Mouse (Mus musculus) limb, embryonic 11.5 days (tissue): ENCODE data around the gene Phlpp1. TPM values are rescaled to one million over a fixed set of nuclear protein-coding genes. Genes with fewer than 3 reads are reported as not detected.

ENCODE experiments used
- ATAC-seq: fragments of 200-750 bp; cut with Nextera tagmentation; 2 replicates; pipeline ENCODE4 v1.8.0; 2017; ENCODE audit warnings: low read depth; ENCODE audit not compliant: insufficient number of reproducible peaks, low FRiP score, low TSS enrichment
- DNase-seq: peaks from one replicate; pipeline ENCODE4 v3.0.0-alpha.2; 2015; ENCODE audit warnings: low spot score
- H3K27ac ChIP-seq: fragments of 300-500 bp; sonication (generic); replicated peaks from 2 replicates; pipeline ENCODE4 v1.5.1; 2014; ENCODE audit warnings: low read depth, mild to moderate bottlenecking, low read length
- H3K27me3 ChIP-seq: fragments of 300-500 bp; sonication (generic); 2 replicates; pipeline ENCODE4 v1.6.1; 2014; ENCODE audit warnings: mild to moderate bottlenecking, low read length, mixed read lengths; ENCODE audit not compliant: control insufficient read depth, insufficient read depth
- H3K36me3 ChIP-seq: fragments of 300-500 bp; sonication (generic); 2 replicates; pipeline ENCODE4 v1.6.1; 2014; ENCODE audit warnings: mild to moderate bottlenecking, low read length, moderate library complexity, mixed read lengths; ENCODE audit not compliant: control insufficient read depth, insufficient read depth
- H3K4me1 ChIP-seq: fragments of 300-500 bp; sonication (generic); 2 replicates; pipeline ENCODE4 v1.6.1; 2014; ENCODE audit warnings: low read length, mixed read lengths; ENCODE audit not compliant: control insufficient read depth, insufficient read depth
- H3K4me2 ChIP-seq: fragments of 300-500 bp; sonication (generic); 2 replicates; pipeline ENCODE4 v1.6.1; 2014; ENCODE audit warnings: low read depth, mild to moderate bottlenecking, moderate library complexity; ENCODE audit not compliant: severe bottlenecking
- H3K4me3 ChIP-seq: fragments of 300-500 bp; sonication (generic); 2 replicates; pipeline ENCODE4 v1.5.1; 2014; ENCODE audit warnings: low read depth, low read length
- H3K9ac ChIP-seq: fragments of 300-500 bp; sonication (generic); 2 replicates; pipeline ENCODE4 v1.6.1; 2014; ENCODE audit warnings: mild to moderate bottlenecking, low read length
- H3K9me3 ChIP-seq: fragments of 300-500 bp; sonication (generic); 2 replicates; pipeline ENCODE4 v1.6.1; 2016; ENCODE audit warnings: low read length; ENCODE audit not compliant: control insufficient read depth
- WGBS: fragments of 180-500 bp; shearing (Covaris S2); extraction: QIAGEN DNeasy Blood & Tissue Kit; methylation state at CpG from one replicate; pipeline ENCODE4 v1.1.7; 2014; 5-methylcytosine and 5-hydroxymethylcytosine counted together
- polyA plus RNA-seq: library from polyadenylated mRNA; unstranded; fragments of >200 nt; fragmentation: Nextera tagmentation; extraction: Ambion mirVana; gene quantifications from 2 replicates; pipeline ENCODE4 v1.2.1, GENCODE M21; 2014

Phlpp1 gene
- polyA plus RNA-seq, 1 experiment from 2014 or later: 3.2 TPM

- ATAC-seq (no peak), DNase-seq (no peak)
- 86% methylated on average over 3 of the region's 3 CpGs for WGBS
- H3K4me3 ChIP-seq: no peak overlapping the region
- H3K9ac ChIP-seq: no peak overlapping the region
- no peaks in the 10 kb centered on the region for H3K27me3 ChIP-seq
- no peak overlapping the region for H3K4me2 ChIP-seq
- no peaks in the 10 kb centered on the region for H3K4me1 ChIP-seq
- H3K27ac ChIP-seq: no peak overlapping the region
- H3K9me3 ChIP-seq: no peaks in the 10 kb centered on the region
- H3K36me3 ChIP-seq: no peaks in the 10 kb centered on the region
Observed at GRCm38 (mm10) chr1:106362841-106363604, 191.5 kb downstream of the Phlpp1 start.

DNA sequence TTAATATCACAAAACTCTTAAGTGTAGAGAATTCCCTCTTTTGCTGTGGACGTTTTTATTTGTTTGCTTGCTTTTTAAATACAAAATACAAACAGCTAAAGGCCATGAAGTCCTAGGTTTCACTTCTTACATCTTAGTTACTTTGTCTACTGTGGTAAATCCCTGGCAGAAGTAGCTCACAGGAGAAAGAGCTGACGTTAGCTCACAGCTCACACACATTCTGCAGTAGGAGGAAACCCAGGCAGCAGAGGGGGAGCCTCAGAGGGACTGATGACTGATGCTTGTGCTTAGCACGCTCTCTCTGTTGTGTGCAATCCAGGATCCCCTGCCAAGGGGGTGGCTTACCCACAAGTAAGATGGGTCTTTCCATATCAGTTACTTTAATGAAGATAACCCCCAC is 197.8 kb downstream of the Phlpp1 start:
- DNase-seq (no peak), ATAC-seq (no peak)
- Histone ChIP-seq H3K27ac (no peak overlapping the region), H3K9ac (no peak overlapping the region), H3K36me3 (no peaks in the 10 kb centered on the region), H3K27me3 (no peaks in the 10 kb centered on the region), H3K4me3 (no peak overlapping the region), H3K4me2 (no peak overlapping the region), H3K9me3 (no peaks in the 10 kb centered on the region), H3K4me1 (no peaks in the 10 kb centered on the region)
- WGBS: 80% methylated on average over 3 of the region's 3 CpGs

DNA sequence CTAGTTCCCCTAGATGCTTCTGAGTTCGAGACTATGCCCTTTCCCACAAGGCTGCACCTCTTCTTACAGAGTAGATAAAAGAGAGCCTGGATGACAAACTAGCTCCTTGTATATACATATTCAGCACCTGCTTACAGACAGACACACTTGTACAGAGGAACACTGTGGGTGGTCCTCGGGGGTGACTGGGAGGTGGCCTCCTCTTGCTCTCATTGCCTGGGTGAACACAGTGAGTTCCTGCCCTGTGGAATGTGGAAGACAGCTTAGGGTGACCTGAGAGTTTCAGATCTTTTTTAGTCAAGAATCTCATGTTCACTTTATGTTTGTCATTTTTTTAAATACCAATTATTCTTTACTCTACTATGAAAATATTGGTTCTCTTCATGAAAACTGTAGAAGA is 200.9 kb downstream of the Phlpp1 start:
- WGBS: 81% methylated on average over 2 of the region's 2 CpGs
- no peak for ATAC-seq
- no peak overlapping the region for H3K27ac ChIP-seq

DNA sequence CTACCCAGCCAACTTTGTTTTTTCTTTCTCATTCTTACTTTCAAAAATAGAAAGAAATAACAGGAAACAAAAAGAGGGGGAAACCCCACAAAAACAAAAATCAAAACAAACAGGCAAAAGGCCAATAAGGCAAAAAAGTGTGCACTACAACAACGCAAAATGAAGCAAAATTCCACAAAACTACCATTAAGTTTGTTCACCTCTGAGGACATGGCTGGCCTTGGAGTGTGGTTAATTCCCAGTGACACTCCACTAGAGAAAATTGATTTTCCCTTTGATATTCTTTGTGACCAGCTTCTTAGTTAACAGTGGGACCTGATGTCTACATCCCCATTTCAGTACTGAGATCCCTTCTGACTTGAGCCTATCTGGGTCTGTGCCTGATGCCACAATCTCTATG is 202.1 kb downstream of the Phlpp1 start:
- no peak for DNase-seq
- Histone ChIP-seq H3K4me3 (no peak overlapping the region), H3K4me2 (no peak overlapping the region), H3K9me3 (no peaks in the 10 kb centered on the region), H3K27ac (no peak overlapping the region), H3K4me1 (no peaks in the 10 kb centered on the region), H3K36me3 (no peaks in the 10 kb centered on the region), H3K27me3 (no peaks in the 10 kb centered on the region), H3K9ac (no peak overlapping the region)
- no peak for ATAC-seq
- WGBS: 93% methylated on average over 1 of the region's 1 CpGs

More for the DNA sequence above, 200.9 kb downstream of the Phlpp1 start:
- no peaks in the 10 kb centered on the region for H3K4me1 ChIP-seq
- no peak overlapping the region for H3K4me2 ChIP-seq
- no peaks in the 10 kb centered on the region for H3K9me3 ChIP-seq
- H3K36me3 ChIP-seq: no peaks in the 10 kb centered on the region
- DNase-seq: no peak
- no peaks in the 10 kb centered on the region for H3K27me3 ChIP-seq
- H3K9ac ChIP-seq: no peak overlapping the region
- H3K4me3 ChIP-seq: no peak overlapping the region

DNA sequence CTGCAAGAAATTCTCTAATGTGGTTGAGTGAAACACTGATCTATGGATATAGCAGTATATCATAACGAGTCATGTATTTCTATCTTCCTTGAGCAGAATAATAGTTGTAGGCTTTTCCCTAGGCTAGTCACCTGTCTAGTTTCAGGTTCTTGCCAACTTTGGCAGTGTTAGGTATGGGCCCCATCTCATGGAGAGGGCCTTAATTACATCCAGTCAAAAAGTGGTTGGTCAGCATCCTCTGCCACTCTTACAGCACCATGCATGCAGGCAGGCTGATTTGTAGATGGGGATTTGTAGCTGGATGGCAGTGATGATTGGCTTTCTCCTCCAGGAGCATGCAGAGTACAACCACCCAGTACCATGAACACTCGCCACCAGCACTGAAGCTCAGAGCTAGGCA is 202.7 kb downstream of the Phlpp1 start:
- H3K4me2 ChIP-seq: no peak overlapping the region
- no peaks in the 10 kb centered on the region for H3K4me1 ChIP-seq
- no peaks in the 10 kb centered on the region for H3K27me3 ChIP-seq
- H3K4me3 ChIP-seq: no peak overlapping the region
- no peak overlapping the region for H3K27ac ChIP-seq
- no peak overlapping the region for H3K9ac ChIP-seq
- ATAC-seq (no peak), DNase-seq (no peak)
- 95% methylated on average over 2 of the region's 2 CpGs for WGBS
- no peaks in the 10 kb centered on the region for H3K36me3 ChIP-seq
- H3K9me3 ChIP-seq: no peaks in the 10 kb centered on the region

DNA sequence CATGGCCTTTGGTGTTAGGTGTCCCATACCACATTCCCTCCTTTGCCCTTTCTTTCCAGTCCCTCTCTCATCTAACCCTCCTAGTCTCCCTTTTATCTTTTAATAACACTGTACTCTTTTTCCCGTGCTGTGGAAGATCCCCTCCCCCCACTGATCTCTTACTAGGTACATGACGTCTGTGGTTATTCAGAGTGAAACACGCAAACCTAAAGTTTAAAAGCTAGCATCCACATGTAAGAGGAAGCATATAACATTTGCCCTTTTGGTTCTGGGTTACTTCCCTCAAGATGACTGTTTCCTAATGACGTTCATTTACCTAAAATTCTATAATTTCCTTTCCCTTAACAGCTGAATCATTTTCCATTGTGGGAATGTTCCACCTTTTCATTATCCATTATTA is 203.4 kb downstream of the Phlpp1 start:
- no peak overlapping the region for H3K9ac ChIP-seq
- H3K36me3 ChIP-seq: no peaks in the 10 kb centered on the region
- no peak overlapping the region for H3K27ac ChIP-seq
- ATAC-seq (no peak), DNase-seq (no peak)
- no peaks in the 10 kb centered on the region for H3K27me3 ChIP-seq
- no peak overlapping the region for H3K4me2 ChIP-seq
- no peaks in the 10 kb centered on the region for H3K9me3 ChIP-seq
- WGBS: 76% methylated on average over 4 of the region's 4 CpGs
- no peaks in the 10 kb centered on the region for H3K4me1 ChIP-seq
- no peak overlapping the region for H3K4me3 ChIP-seq

GRCm38 (mm10) chr1:106376003-106376402 is 204.5 kb downstream of the Phlpp1 start:
- no peak for DNase-seq
- H3K4me3 ChIP-seq: no peak overlapping the region

DNA sequence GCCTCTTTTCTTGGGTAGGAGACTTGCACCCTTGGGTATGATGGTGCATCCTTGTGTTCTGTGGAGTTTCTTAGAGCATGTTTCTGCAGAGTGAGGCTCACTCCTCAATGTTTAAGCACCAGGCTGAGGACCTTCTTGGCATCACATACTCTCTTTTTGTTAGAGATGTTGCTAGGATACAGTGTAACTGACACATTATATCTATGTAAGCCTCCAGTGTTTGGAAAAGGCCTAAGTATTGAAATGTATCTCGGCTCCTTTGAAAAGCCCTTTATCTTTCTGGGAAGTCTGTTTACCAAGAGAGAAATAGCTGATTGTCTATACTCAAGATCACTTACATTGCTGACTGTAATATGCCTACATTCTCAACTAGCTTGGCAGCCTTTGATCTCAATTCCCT is 208.9 kb downstream of the Phlpp1 start:
- ATAC-seq (no peak), DNase-seq (no peak)
- no peaks in the 10 kb centered on the region for H3K4me1 ChIP-seq
- H3K9me3 ChIP-seq: no peaks in the 10 kb centered on the region
- no peak overlapping the region for H3K4me2 ChIP-seq
- H3K27me3 ChIP-seq: no peaks in the 10 kb centered on the region
- no peaks in the 10 kb centered on the region for H3K36me3 ChIP-seq
- H3K27ac ChIP-seq: no peak overlapping the region
- 90% methylated on average over 1 of the region's 1 CpGs for WGBS
- no peak overlapping the region for H3K9ac ChIP-seq
- no peak overlapping the region for H3K4me3 ChIP-seq

More at GRCm38 (mm10) chr1:106376003-106376402, 204.5 kb downstream of the Phlpp1 start:
- ATAC-seq: no peak
- no peaks in the 10 kb centered on the region for H3K9me3 ChIP-seq
- no peak overlapping the region for H3K9ac ChIP-seq
- no peak overlapping the region for H3K27ac ChIP-seq
- no peaks in the 10 kb centered on the region for H3K27me3 ChIP-seq
- 70% methylated on average over 3 of the region's 3 CpGs for WGBS
- no peak overlapping the region for H3K4me2 ChIP-seq
- H3K4me1 ChIP-seq: no peaks in the 10 kb centered on the region
- H3K36me3 ChIP-seq: no peaks in the 10 kb centered on the region

- no peaks in the 10 kb centered on the region for H3K4me1 ChIP-seq
- 79% methylated on average over 5 of the region's 5 CpGs for WGBS
- no peaks in the 10 kb centered on the region for H3K27me3 ChIP-seq
- no peak overlapping the region for H3K9ac ChIP-seq
- no peaks in the 10 kb centered on the region for H3K9me3 ChIP-seq
- no peaks in the 10 kb centered on the region for H3K36me3 ChIP-seq
- ATAC-seq (no peak), DNase-seq (no peak)
- no peak overlapping the region for H3K27ac ChIP-seq
- no peak overlapping the region for H3K4me3 ChIP-seq
- no peak overlapping the region for H3K4me2 ChIP-seq
Observed at GRCm38 (mm10) chr1:106386542-106386941, 215.0 kb downstream of the Phlpp1 start.
